In the genomic region with DNA sequence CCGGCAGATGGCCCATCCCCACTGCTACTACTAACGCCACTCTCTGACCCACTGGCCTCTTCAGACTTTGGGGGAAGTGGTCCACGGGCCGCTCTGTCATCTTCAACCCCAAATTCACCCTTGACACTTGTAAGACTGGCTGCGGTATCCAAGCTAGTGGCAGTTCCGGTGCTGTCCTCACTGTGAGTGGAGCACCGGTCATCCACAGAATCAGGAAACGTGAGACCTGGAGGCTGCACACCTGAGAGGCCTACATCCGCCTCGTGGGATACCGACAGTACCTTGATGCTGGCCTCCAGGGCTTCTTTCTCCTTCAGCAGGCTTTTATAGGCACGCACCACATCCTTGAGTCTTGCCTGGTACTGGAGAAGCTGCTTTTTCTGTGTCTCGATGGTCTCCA, we compare ENCODE assay signal across 8 mouse cellular contexts. TPM values are rescaled to one million over a fixed set of nuclear protein-coding genes. Genes with fewer than 3 reads are reported as not detected.
DNase-seq lines count a peak whose midpoint lies in the region; ATAC-seq and TF ChIP-seq lines count a peak whose summit lies in the region.

No protein-coding gene starts in this region.

- H3K4me1 ChIP-seq in kidney, postnatal 0 days (replicated peaks; ENCODE audit: insufficient read depth, low read length): peaks cover 28% of the 10 kb centered on the region
- peaks cover 41% of the 10 kb centered on the region for H3K4me1 ChIP-seq in embryonic facial prominence, embryonic 10.5 days
- peaks cover 30% of the 10 kb centered on the region for H3K4me1 ChIP-seq in hindbrain, postnatal 0 days (ENCODE audit: insufficient read depth, low read length)
- peaks cover 34% of the 10 kb centered on the region for H3K4me1 ChIP-seq in midbrain, embryonic 16.5 days (ENCODE audit: control insufficient read depth, insufficient read depth, low read length)

- TF ChIP-seq CTCF in kidney, postnatal 0 days (IDR thresholded peaks at IDR 0.05; ENCODE audit: low read depth): no peak
- no peak for TF ChIP-seq CTCF in hindbrain, postnatal 0 days (IDR thresholded peaks at IDR 0.05; ENCODE audit: low read depth)

- H3K4me3 ChIP-seq in kidney, postnatal 0 days (replicated peaks; ENCODE audit: low read depth, low read length): peak overlapping the region; percentile 73
- peak overlapping the region; percentile 77 for H3K4me3 ChIP-seq in embryonic facial prominence, embryonic 10.5 days
- H3K4me3 ChIP-seq in hindbrain, postnatal 0 days (ENCODE audit: low read length): peak overlapping the region; percentile 66
- H3K4me3 ChIP-seq in midbrain, embryonic 16.5 days (ENCODE audit: low read depth, low read length): peak overlapping the region; percentile 75

- H3K27me3 ChIP-seq in kidney, postnatal 0 days (ENCODE audit: insufficient read depth, low read length): no peaks in the 10 kb centered on the region
- no peaks in the 10 kb centered on the region for H3K27me3 ChIP-seq in embryonic facial prominence, embryonic 10.5 days (replicated peaks; ENCODE audit: low read depth, poor library complexity, severe bottlenecking)
- H3K27me3 ChIP-seq in hindbrain, postnatal 0 days (ENCODE audit: insufficient read depth, low read length): no peaks in the 10 kb centered on the region
- no peaks in the 10 kb centered on the region for H3K27me3 ChIP-seq in midbrain, embryonic 16.5 days (ENCODE audit: control insufficient read depth, insufficient read depth, low read depth, low read length)

- WGBS in kidney, postnatal 0 days: 13% methylated on average over 13 of the region's 13 CpGs
- 24% methylated on average over 13 of the region's 13 CpGs for WGBS in embryonic facial prominence, embryonic 10.5 days
- 25% methylated on average over 13 of the region's 13 CpGs for WGBS in hindbrain, postnatal 0 days
- WGBS in midbrain, embryonic 16.5 days: 26% methylated on average over 13 of the region's 13 CpGs

- H3K9me3 ChIP-seq in kidney, postnatal 0 days (replicated peaks; ENCODE audit: low read length): no peaks in the 10 kb centered on the region
- H3K9me3 ChIP-seq in embryonic facial prominence, embryonic 10.5 days: no peaks in the 10 kb centered on the region
- no peaks in the 10 kb centered on the region for H3K9me3 ChIP-seq in hindbrain, postnatal 0 days (ENCODE audit: low read length)
- H3K9me3 ChIP-seq in midbrain, embryonic 16.5 days (replicated peaks; ENCODE audit: control insufficient read depth, low read length, poor library complexity, severe bottlenecking): no peaks in the 10 kb centered on the region

- peak overlapping the region; percentile 79 for H3K9ac ChIP-seq in kidney, postnatal 0 days (ENCODE audit: low read depth, low read length)
- H3K9ac ChIP-seq in hindbrain, postnatal 0 days (replicated peaks; ENCODE audit: low read length): peak overlapping the region; percentile 76
- peak overlapping the region; percentile 80 for H3K9ac ChIP-seq in midbrain, embryonic 16.5 days (ENCODE audit: low read depth, low read length)

- ATAC-seq in kidney, postnatal 0 days (replicated peaks; ENCODE audit: low FRiP score, low read depth): no peak
- no peak for ATAC-seq in hindbrain, postnatal 0 days
- ATAC-seq in midbrain, embryonic 16.5 days: no peak

- peak overlapping the region; percentile 83; the same call in 1 of the 2 replicates for H3K27ac ChIP-seq in kidney, postnatal 0 days
- H3K27ac ChIP-seq in embryonic facial prominence, embryonic 10.5 days (replicated peaks): peak overlapping the region; percentile 75
- H3K27ac ChIP-seq in hindbrain, postnatal 0 days: no peak overlapping the region; the same call in 1 of the 2 replicates
- H3K27ac ChIP-seq in midbrain, embryonic 16.5 days (ENCODE audit: low read length): no peak overlapping the region

- peaks cover 13% of the 10 kb centered on the region; the same call in 1 of the 2 replicates for H3K36me3 ChIP-seq in kidney, postnatal 0 days (ENCODE audit: insufficient read depth, low read length)
- H3K36me3 ChIP-seq in embryonic facial prominence, embryonic 10.5 days (replicated peaks): peaks cover 46% of the 10 kb centered on the region
- H3K36me3 ChIP-seq in hindbrain, postnatal 0 days (ENCODE audit: insufficient read depth, low read length): peaks cover 15% of the 10 kb centered on the region
- peaks cover 13% of the 10 kb centered on the region for H3K36me3 ChIP-seq in midbrain, embryonic 16.5 days (ENCODE audit: control insufficient read depth, insufficient read depth, low read length)

- no peak for DNase-seq in kidney, postnatal 0 days (ENCODE audit: low spot score)
- no peak for DNase-seq in kidney, adult 9 months
- no peak for DNase-seq in embryonic facial prominence, embryonic 10.5 days (ENCODE audit: low spot score)
- DNase-seq in hindbrain, postnatal 0 days (ENCODE audit: low spot score): no peak
- DNase-seq in embryo, embryonic 11 days: no peak
- no peak for DNase-seq in adrenal gland, postnatal 25 days
- no peak for DNase-seq in thymus, postnatal 14 days

- H3K4me2 ChIP-seq in kidney, postnatal 0 days (ENCODE audit: low read length): peak overlapping the region; percentile 95
- H3K4me2 ChIP-seq in hindbrain, postnatal 0 days (ENCODE audit: low read depth, low read length): peak overlapping the region; percentile 96
- peak overlapping the region; percentile 82 for H3K4me2 ChIP-seq in midbrain, embryonic 16.5 days (ENCODE audit: low read length)

RNA-seq across cellular contexts. Expression of gene Arf5, which starts 2.5 kb away (rescaled TPM):
- 330 and 338 TPM in 2 replicates for polyA plus RNA-seq in kidney, postnatal 0 days (2015; fragmentation: Nextera tagmentation; extraction: Ambion mirVana)
- 265 and 287 TPM in 2 replicates for polyA plus RNA-seq in embryonic facial prominence, embryonic 10.5 days (2016; fragmentation: Nextera tagmentation; extraction: Ambion mirVana)
- total RNA-seq in hindbrain, postnatal 0 days (2014; rRNA removed): 397 and 402 TPM in 2 replicates
- polyA plus RNA-seq in hindbrain, postnatal 0 days (2015; fragmentation: Nextera tagmentation; extraction: Ambion mirVana): 458 and 482 TPM in 2 replicates
- polyA plus RNA-seq in midbrain, embryonic 16.5 days (2015; fragmentation: Nextera tagmentation; extraction: Ambion mirVana): 418 and 435 TPM in 2 replicates
- total RNA-seq in adrenal gland, postnatal 25 days (2021): 156 and 169 TPM in 2 replicates

RNA-seq across cellular contexts. Expression of gene Fscn3, which starts 6.7 kb away (rescaled TPM):
- not detected in 2 replicates for polyA plus RNA-seq in kidney, postnatal 0 days (2015; fragmentation: Nextera tagmentation; extraction: Ambion mirVana)
- 0.08 TPM in 1 of 2 replicates, not detected in the other for polyA plus RNA-seq in embryonic facial prominence, embryonic 10.5 days (2016; fragmentation: Nextera tagmentation; extraction: Ambion mirVana)
- not detected in 2 replicates for total RNA-seq in hindbrain, postnatal 0 days (2014; rRNA removed)
- not detected in 2 replicates for polyA plus RNA-seq in hindbrain, postnatal 0 days (2015; fragmentation: Nextera tagmentation; extraction: Ambion mirVana)
- 0.13 TPM in 1 of 2 replicates, not detected in the other for polyA plus RNA-seq in midbrain, embryonic 16.5 days (2015; fragmentation: Nextera tagmentation; extraction: Ambion mirVana)
- not detected in 2 replicates for total RNA-seq in adrenal gland, postnatal 25 days (2021)

RNA-seq across cellular contexts. Expression of gene Gcc1, which starts 7.3 kb away (rescaled TPM):
- 8.8 and 9.5 TPM in 2 replicates for polyA plus RNA-seq in kidney, postnatal 0 days (2015; fragmentation: Nextera tagmentation; extraction: Ambion mirVana)
- polyA plus RNA-seq in embryonic facial prominence, embryonic 10.5 days (2016; fragmentation: Nextera tagmentation; extraction: Ambion mirVana): 10.2 and 11.3 TPM in 2 replicates
- total RNA-seq in hindbrain, postnatal 0 days (2014; rRNA removed): 15.7 and 20.2 TPM in 2 replicates
- polyA plus RNA-seq in hindbrain, postnatal 0 days (2015; fragmentation: Nextera tagmentation; extraction: Ambion mirVana): 7.7 and 8.7 TPM in 2 replicates
- polyA plus RNA-seq in midbrain, embryonic 16.5 days (2015; fragmentation: Nextera tagmentation; extraction: Ambion mirVana): 13.0 and 14.3 TPM in 2 replicates
- 15.7 and 16.5 TPM in 2 replicates for total RNA-seq in adrenal gland, postnatal 25 days (2021)

RNA-seq across cellular contexts. Expression of gene Zfp800, which starts 23.1 kb away (rescaled TPM):
- polyA plus RNA-seq in kidney, postnatal 0 days (2015; fragmentation: Nextera tagmentation; extraction: Ambion mirVana): 19.6 and 24.4 TPM in 2 replicates
- polyA plus RNA-seq in embryonic facial prominence, embryonic 10.5 days (2016; fragmentation: Nextera tagmentation; extraction: Ambion mirVana): 16.9 and 17.8 TPM in 2 replicates
- 14.5 and 18.4 TPM in 2 replicates for total RNA-seq in hindbrain, postnatal 0 days (2014; rRNA removed)
- 21.4 and 21.8 TPM in 2 replicates for polyA plus RNA-seq in hindbrain, postnatal 0 days (2015; fragmentation: Nextera tagmentation; extraction: Ambion mirVana)
- polyA plus RNA-seq in midbrain, embryonic 16.5 days (2015; fragmentation: Nextera tagmentation; extraction: Ambion mirVana): 16.6 and 24.6 TPM in 2 replicates
- 25.5 and 29.3 TPM in 2 replicates for total RNA-seq in adrenal gland, postnatal 25 days (2021)

RNA-seq across cellular contexts. Expression of gene Pax4, which starts 28.3 kb away (rescaled TPM):
- polyA plus RNA-seq in kidney, postnatal 0 days (2015; fragmentation: Nextera tagmentation; extraction: Ambion mirVana): not detected in 2 replicates
- polyA plus RNA-seq in embryonic facial prominence, embryonic 10.5 days (2016; fragmentation: Nextera tagmentation; extraction: Ambion mirVana): 0.12 TPM in 1 of 2 replicates, not detected in the other
- total RNA-seq in hindbrain, postnatal 0 days (2014; rRNA removed): not detected in 2 replicates
- 0.20 and 0.23 TPM in 2 replicates for polyA plus RNA-seq in hindbrain, postnatal 0 days (2015; fragmentation: Nextera tagmentation; extraction: Ambion mirVana)
- not detected in 2 replicates for polyA plus RNA-seq in midbrain, embryonic 16.5 days (2015; fragmentation: Nextera tagmentation; extraction: Ambion mirVana)
- not detected in 2 replicates for total RNA-seq in adrenal gland, postnatal 25 days (2021)

Comparison
In these comparisons a context has a peak if more than half of its experiments do, and no peak if none do; other contexts are left out.
1. H3K27ac ChIP-seq: peak in kidney, postnatal 0 days (single experiment) and embryonic facial prominence, embryonic 10.5 days (single experiment); none in hindbrain, postnatal 0 days (single experiment) and midbrain, embryonic 16.5 days (single experiment).
2. Peak in every context shown above with its lines, with median percentiles within 50 percentile points of each other: H3K4me2 ChIP-seq, H3K4me3 ChIP-seq and H3K9ac ChIP-seq.